Mouse (Mus musculus): ENCODE measurements around the gene Mmab. TPM values are rescaled to one million over a fixed set of nuclear protein-coding genes. Genes with fewer than 3 reads are reported as not detected.

Mmab gene
- total RNA-seq, 1 experiment: 11.0 TPM

DNA sequence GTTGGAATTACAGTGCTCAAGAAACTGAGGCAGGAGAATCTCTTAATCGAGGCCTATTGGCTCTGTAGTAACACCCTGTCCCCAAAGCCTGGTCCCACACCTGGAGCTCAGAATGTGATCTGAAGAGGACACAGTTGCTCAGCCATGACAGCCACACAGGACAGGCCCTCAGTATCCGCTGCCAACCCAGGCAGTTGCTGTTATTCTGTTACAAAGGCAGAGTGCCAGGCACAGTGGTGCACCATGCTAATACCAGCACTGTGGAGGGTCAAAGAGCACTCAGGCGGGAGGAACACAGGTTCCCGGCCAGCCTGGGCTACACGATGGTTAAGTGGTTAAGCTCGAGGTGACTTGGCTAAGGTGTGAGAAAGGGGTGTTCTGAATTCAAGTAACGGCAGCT is 14.1 kb downstream of the Mmab start:
- Histone ChIP-seq H3K9me3 (ENCODE audit: control insufficient read depth, insufficient read depth, low read depth, low read length) (no peaks in the 10 kb centered on the region), H3K27ac (ENCODE audit: insufficient read depth, low read depth, low read length, poor library complexity, severe bottlenecking) (no peak overlapping the region), H3K4me1 (ENCODE audit: control insufficient read depth in 2 of 2, insufficient read depth in 2 of 2, low read length in 2 of 2, poor library complexity in 1 of 2) (no peaks in the 10 kb centered on the region; a peak in 1 of 4 replicates), H3K9ac (ENCODE audit: insufficient read depth, low read depth, low read length, poor library complexity, severe bottlenecking) (no peak overlapping the region), H3K36me3 (ENCODE audit: control insufficient read depth, insufficient read depth, low read length, poor library complexity, severe bottlenecking) (peaks cover 4% of the 10 kb centered on the region; the same call in 1 of the 2 replicates), H3K4me3 (ENCODE audit: insufficient read depth in 1 of 2, low read depth in 1 of 2, low read length in 2 of 2, poor library complexity in 1 of 2, severe bottlenecking in 1 of 2) (no peak overlapping the region)
- in situ Hi-C loops (cut with MboI; ENCODE audit: low sequenced_read_pairs in 2 of 2, unreplicated experiment in 2 of 2): no loop called here
- no peak for TF ChIP-seq CHD2 (IDR thresholded peaks at IDR 0.05; ENCODE audit: low read depth, low read length)
- no peak for TF ChIP-seq ZC3H11A (IDR thresholded peaks at IDR 0.05; ENCODE audit: borderline replicate concordance, low read depth, low read length)
- no peak for TF ChIP-seq HCFC1 (IDR thresholded peaks at IDR 0.05; ENCODE audit: borderline replicate concordance, insufficient read depth, low read length)
- TF ChIP-seq ZNF384 (IDR thresholded peaks at IDR 0.05; ENCODE audit: low read depth, low read length): no peak
- no peak for TF ChIP-seq MAFK (IDR thresholded peaks at IDR 0.05; ENCODE audit: insufficient read depth, low read depth, low read length)
- DNase-seq (ENCODE audit: low read depth, low spot score): no peak

DNA sequence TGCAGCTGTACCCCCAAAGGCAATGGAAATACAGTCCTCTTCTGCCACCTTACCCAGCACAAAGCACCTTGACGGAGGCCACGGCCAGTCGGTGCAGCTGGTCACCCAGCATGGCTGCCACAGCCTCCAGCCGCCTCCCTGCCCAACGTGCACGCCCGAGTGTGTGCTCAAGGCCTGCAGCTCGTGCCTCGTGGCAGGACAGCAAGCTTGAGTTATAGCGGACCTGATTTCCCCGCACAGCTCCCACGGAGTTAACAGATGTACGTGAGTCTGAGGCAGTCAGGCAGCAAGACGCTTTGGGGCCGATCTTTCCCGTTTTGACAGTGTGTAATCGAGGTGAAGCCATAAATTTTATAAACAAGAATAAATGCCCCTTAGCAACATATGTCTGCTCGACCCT is 15.2 kb downstream of the Mmab start:
- no peak for TF ChIP-seq ZC3H11A (IDR thresholded peaks at IDR 0.05; ENCODE audit: borderline replicate concordance, low read depth, low read length)
- TF ChIP-seq MAFK (IDR thresholded peaks at IDR 0.05; ENCODE audit: insufficient read depth, low read depth, low read length): no peak
- TF ChIP-seq CHD2 (IDR thresholded peaks at IDR 0.05; ENCODE audit: low read depth, low read length): no peak
- no peak for TF ChIP-seq HCFC1 (IDR thresholded peaks at IDR 0.05; ENCODE audit: borderline replicate concordance, insufficient read depth, low read length)
- TF ChIP-seq ZNF384 (IDR thresholded peaks at IDR 0.05; ENCODE audit: low read depth, low read length): no peak
- Histone ChIP-seq H3K27ac (ENCODE audit: insufficient read depth, low read depth, low read length, poor library complexity, severe bottlenecking) (no peak overlapping the region), H3K4me1 (ENCODE audit: control insufficient read depth in 2 of 2, insufficient read depth in 2 of 2, low read length in 2 of 2, poor library complexity in 1 of 2) (no peaks in the 10 kb centered on the region; a peak in 1 of 4 replicates), H3K9me3 (ENCODE audit: control insufficient read depth, insufficient read depth, low read depth, low read length) (no peaks in the 10 kb centered on the region), H3K4me3 (ENCODE audit: insufficient read depth in 1 of 2, low read depth in 1 of 2, low read length in 2 of 2, poor library complexity in 1 of 2, severe bottlenecking in 1 of 2) (no peak overlapping the region), H3K9ac (ENCODE audit: insufficient read depth, low read depth, low read length, poor library complexity, severe bottlenecking) (no peak overlapping the region), H3K36me3 (ENCODE audit: control insufficient read depth, insufficient read depth, low read length, poor library complexity, severe bottlenecking) (no peaks in the 10 kb centered on the region)
- no peak for DNase-seq (ENCODE audit: low read depth, low spot score)
- in situ Hi-C loops (cut with MboI; ENCODE audit: low sequenced_read_pairs in 2 of 2, unreplicated experiment in 2 of 2): no loop called here

DNA sequence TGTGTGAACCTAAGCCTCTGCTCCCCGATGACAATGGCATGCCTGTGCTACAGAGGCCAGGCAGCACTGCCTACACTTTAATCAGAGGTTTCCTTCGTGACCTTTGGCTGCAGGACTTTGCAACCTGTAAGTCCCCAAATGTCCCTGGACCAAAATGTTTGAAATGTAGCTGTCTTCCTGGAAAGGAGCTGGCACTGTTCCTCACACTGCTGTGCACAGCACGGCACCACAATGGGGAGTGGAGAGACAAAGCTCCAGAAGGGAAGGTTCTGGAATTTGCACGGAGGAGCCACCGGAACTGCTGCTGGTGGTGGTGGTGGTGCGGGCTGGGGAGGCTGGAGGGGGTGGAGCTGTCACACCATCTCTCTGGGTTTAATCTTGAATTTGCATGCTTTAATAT is 17.1 kb downstream of the Mmab start:
- no peak for DNase-seq (ENCODE audit: low read depth, low spot score)

DNA sequence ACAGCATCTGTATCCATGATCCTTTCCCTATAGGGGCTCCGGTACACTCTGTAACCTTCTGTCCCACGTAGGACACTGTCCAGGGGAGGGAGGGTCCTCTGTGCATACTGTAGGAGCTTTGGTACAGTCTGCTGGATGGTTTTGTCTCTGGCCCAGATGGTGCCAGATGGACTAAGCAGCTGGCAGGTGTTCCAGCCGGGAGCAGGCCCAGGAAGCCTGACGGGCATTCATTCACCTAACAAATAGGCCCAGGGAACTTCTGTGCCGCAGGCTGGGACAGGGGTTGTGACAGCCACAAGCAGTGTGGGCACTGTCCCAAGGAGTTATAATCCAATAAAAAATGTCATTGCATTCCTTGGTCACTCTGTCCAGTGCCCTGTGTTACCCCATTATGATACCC is 19.9 kb downstream of the Mmab start:
- Histone ChIP-seq H3K36me3 (ENCODE audit: control insufficient read depth, insufficient read depth, low read length, poor library complexity, severe bottlenecking) (peaks cover 19% of the 10 kb centered on the region), H3K9ac (ENCODE audit: insufficient read depth, low read depth, low read length, poor library complexity, severe bottlenecking) (no peak overlapping the region), H3K4me3 (ENCODE audit: insufficient read depth in 1 of 2, low read depth in 1 of 2, low read length in 2 of 2, poor library complexity in 1 of 2, severe bottlenecking in 1 of 2) (no peak overlapping the region), H3K4me1 (ENCODE audit: control insufficient read depth in 2 of 2, insufficient read depth in 2 of 2, low read length in 2 of 2, poor library complexity in 1 of 2) (no peaks in the 10 kb centered on the region; a peak in 1 of 4 replicates), H3K27ac (ENCODE audit: insufficient read depth, low read depth, low read length, poor library complexity, severe bottlenecking) (no peak overlapping the region), H3K9me3 (ENCODE audit: control insufficient read depth, insufficient read depth, low read depth, low read length) (no peaks in the 10 kb centered on the region)
- DNase-seq (ENCODE audit: low read depth, low spot score): no peak
- in situ Hi-C loops (cut with MboI; ENCODE audit: low sequenced_read_pairs in 2 of 2, unreplicated experiment in 2 of 2): no loop called here
- no peak for TF ChIP-seq HCFC1 (IDR thresholded peaks at IDR 0.05; ENCODE audit: borderline replicate concordance, insufficient read depth, low read length)
- no peak for TF ChIP-seq ZC3H11A (IDR thresholded peaks at IDR 0.05; ENCODE audit: borderline replicate concordance, low read depth, low read length)
- TF ChIP-seq MAFK (IDR thresholded peaks at IDR 0.05; ENCODE audit: insufficient read depth, low read depth, low read length): no peak
- TF ChIP-seq CHD2 (IDR thresholded peaks at IDR 0.05; ENCODE audit: low read depth, low read length): no peak
- TF ChIP-seq ZNF384 (IDR thresholded peaks at IDR 0.05; ENCODE audit: low read depth, low read length): no peak

More for the DNA sequence above, 17.1 kb downstream of the Mmab start:
- in situ Hi-C loops (cut with MboI; ENCODE audit: low sequenced_read_pairs in 2 of 2, unreplicated experiment in 2 of 2): no loop called here
- H3K4me3 ChIP-seq (ENCODE audit: insufficient read depth in 1 of 2, low read depth in 1 of 2, low read length in 2 of 2, poor library complexity in 1 of 2, severe bottlenecking in 1 of 2): no peak overlapping the region
- H3K36me3 ChIP-seq (ENCODE audit: control insufficient read depth, insufficient read depth, low read length, poor library complexity, severe bottlenecking): no peaks in the 10 kb centered on the region
- H3K27ac ChIP-seq (ENCODE audit: insufficient read depth, low read depth, low read length, poor library complexity, severe bottlenecking): no peak overlapping the region
- H3K9ac ChIP-seq (ENCODE audit: insufficient read depth, low read depth, low read length, poor library complexity, severe bottlenecking): no peak overlapping the region
- no peaks in the 10 kb centered on the region; a peak in 1 of 4 replicates for H3K4me1 ChIP-seq (ENCODE audit: control insufficient read depth in 2 of 2, insufficient read depth in 2 of 2, low read length in 2 of 2, poor library complexity in 1 of 2)
- TF ChIP-seq HCFC1 (IDR thresholded peaks at IDR 0.05; ENCODE audit: borderline replicate concordance, insufficient read depth, low read length): no peak
- TF ChIP-seq ZC3H11A (IDR thresholded peaks at IDR 0.05; ENCODE audit: borderline replicate concordance, low read depth, low read length): no peak
- TF ChIP-seq ZNF384 (IDR thresholded peaks at IDR 0.05; ENCODE audit: low read depth, low read length): no peak
- TF ChIP-seq MAFK (IDR thresholded peaks at IDR 0.05; ENCODE audit: insufficient read depth, low read depth, low read length): no peak
- no peak for TF ChIP-seq CHD2 (IDR thresholded peaks at IDR 0.05; ENCODE audit: low read depth, low read length)
- H3K9me3 ChIP-seq (ENCODE audit: control insufficient read depth, insufficient read depth, low read depth, low read length): no peaks in the 10 kb centered on the region

DNA sequence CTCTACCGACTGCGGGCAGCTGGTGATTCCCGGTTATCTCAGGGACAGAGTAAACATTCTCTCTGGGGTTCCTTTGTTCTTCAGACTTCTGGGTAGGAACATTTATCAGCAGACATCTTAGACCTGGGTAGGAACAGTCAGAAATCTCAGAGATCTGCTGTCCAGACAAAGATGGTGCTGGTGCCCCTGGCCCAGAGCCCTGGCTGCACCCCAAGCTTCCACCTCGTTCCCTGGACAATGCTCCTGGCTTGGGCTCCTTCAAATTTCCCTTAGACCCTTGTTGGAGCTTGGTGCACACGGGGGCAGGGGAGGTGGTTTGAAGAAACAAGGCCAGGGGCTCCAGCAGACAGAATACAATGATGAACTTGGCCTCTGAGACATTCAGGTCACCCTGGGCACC is 21.3 kb downstream of the Mmab start:
- Histone ChIP-seq H3K27ac (ENCODE audit: insufficient read depth, low read depth, low read length, poor library complexity, severe bottlenecking) (no peak overlapping the region), H3K4me3 (ENCODE audit: insufficient read depth in 1 of 2, low read depth in 1 of 2, low read length in 2 of 2, poor library complexity in 1 of 2, severe bottlenecking in 1 of 2) (no peak overlapping the region), H3K9me3 (ENCODE audit: control insufficient read depth, insufficient read depth, low read depth, low read length) (no peaks in the 10 kb centered on the region), H3K9ac (ENCODE audit: insufficient read depth, low read depth, low read length, poor library complexity, severe bottlenecking) (no peak overlapping the region), H3K36me3 (ENCODE audit: control insufficient read depth, insufficient read depth, low read length, poor library complexity, severe bottlenecking) (peaks cover 26% of the 10 kb centered on the region), H3K4me1 (ENCODE audit: control insufficient read depth in 2 of 2, insufficient read depth in 2 of 2, low read length in 2 of 2, poor library complexity in 1 of 2) (no peaks in the 10 kb centered on the region)
- DNase-seq (ENCODE audit: low read depth, low spot score): no peak
- TF ChIP-seq CHD2 (IDR thresholded peaks at IDR 0.05; ENCODE audit: low read depth, low read length): no peak
- TF ChIP-seq ZNF384 (IDR thresholded peaks at IDR 0.05; ENCODE audit: low read depth, low read length): no peak
- no peak for TF ChIP-seq MAFK (IDR thresholded peaks at IDR 0.05; ENCODE audit: insufficient read depth, low read depth, low read length)
- TF ChIP-seq HCFC1 (IDR thresholded peaks at IDR 0.05; ENCODE audit: borderline replicate concordance, insufficient read depth, low read length): no peak
- TF ChIP-seq ZC3H11A (IDR thresholded peaks at IDR 0.05; ENCODE audit: borderline replicate concordance, low read depth, low read length): no peak
- in situ Hi-C loops (cut with MboI; ENCODE audit: low sequenced_read_pairs in 2 of 2, unreplicated experiment in 2 of 2): no loop called here
